Mouse (Mus musculus): ENCODE measurements at regions not wholly inside any gene's neighbourhood (a gene's known extent, or its start where the extent isn't known, plus 50 kb on each side); places are given as distances from the start of the nearest gene placed in this dataset.
A peak's percentile ranks its signal among the peaks of the same experiment; 100 is the strongest.
"Not testable (repeated sequence)": the region's sequence is repeated elsewhere in the genome, so short reads cannot be mapped to it uniquely, and the experiment has no call there.

DNA sequence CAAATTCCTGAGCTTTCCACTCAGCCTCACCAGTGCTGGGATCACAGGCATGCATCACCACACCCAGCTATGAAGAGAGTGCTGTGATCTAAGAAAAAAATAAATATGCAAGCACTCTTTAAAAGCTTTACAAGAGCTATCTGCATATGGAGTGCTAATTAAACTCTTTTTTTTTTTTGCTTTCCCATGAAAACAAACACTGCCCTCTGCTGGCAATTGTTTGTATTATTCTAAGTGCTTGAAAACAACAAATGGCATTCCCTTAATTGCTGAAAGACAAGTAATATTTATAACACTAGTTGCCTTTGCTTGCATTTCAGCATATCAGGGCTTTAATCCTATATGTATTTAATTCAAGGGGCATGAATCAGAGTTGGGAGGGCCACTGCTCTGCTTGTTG is 91.8 kb downstream of the 5730507C01Rik start:
- H3K27ac ChIP-seq (ENCODE audit: low read depth, low read length); H3K36me3 ChIP-seq (ENCODE audit: control insufficient read depth, insufficient read depth, low read length); H3K9me3 ChIP-seq (ENCODE audit: control insufficient read depth, low read length); ATAC-seq (replicated peaks; ENCODE audit: low FRiP score); H3K9ac ChIP-seq (ENCODE audit: low read depth, low read length); DNase-seq (ENCODE audit: low spot score); H3K27me3 ChIP-seq (replicated peaks; ENCODE audit: control insufficient read depth, insufficient read depth, low read length); H3K4me2 ChIP-seq; H3K4me3 ChIP-seq (ENCODE audit: low read depth, low read length); H3K4me1 ChIP-seq (replicated peaks; ENCODE audit: control insufficient read depth, insufficient read depth, low read length): not testable (repeated sequence)

DNA sequence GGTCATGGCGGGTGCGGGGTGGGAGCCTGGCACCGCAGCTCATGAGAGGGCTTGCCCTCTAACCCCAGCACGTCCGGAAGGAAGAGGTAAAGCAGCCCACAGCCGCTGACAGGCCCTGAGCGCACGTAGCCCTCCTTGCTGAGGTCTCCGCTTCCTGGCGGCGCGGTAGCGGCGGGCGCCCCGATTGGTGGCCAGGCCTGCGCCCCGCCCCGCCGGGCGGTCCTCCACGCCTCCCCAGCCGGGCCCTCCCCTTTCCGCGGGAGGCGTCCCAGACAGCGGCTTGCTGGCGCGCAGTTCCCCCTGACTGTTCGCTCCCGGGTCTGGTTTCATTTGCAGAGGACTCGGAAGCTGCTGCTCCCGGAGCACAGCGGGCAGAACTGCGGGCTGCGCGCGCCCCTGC is 95.5 kb downstream of the 5730507C01Rik start:
- Histone ChIP-seq H3K9ac (ENCODE audit: low read depth, low read length) (peak overlapping the region; percentile 66), H3K27me3 (replicated peaks; ENCODE audit: control insufficient read depth, insufficient read depth, low read length) (no peaks in the 10 kb centered on the region), H3K4me2 (peak overlapping the region; percentile 62), H3K27ac (ENCODE audit: low read depth, low read length) (peak overlapping the region; percentile 62; the same call in 1 of the 2 replicates), H3K4me1 (replicated peaks; ENCODE audit: control insufficient read depth, insufficient read depth, low read length) (no peaks in the 10 kb centered on the region), H3K4me3 (ENCODE audit: low read depth, low read length) (peak overlapping the region; percentile 65), H3K9me3 (ENCODE audit: control insufficient read depth, low read length) (no peaks in the 10 kb centered on the region), H3K36me3 (ENCODE audit: control insufficient read depth, insufficient read depth, low read length) (no peaks in the 10 kb centered on the region)
- DNase-seq (ENCODE audit: low spot score) (peak; percentile 85), ATAC-seq (replicated peaks; ENCODE audit: low FRiP score) (peak; percentile 94)
- WGBS, result 0% methylated on average over 25 of the region's 38 CpGs

GRCm38 (mm10) chr12:18610581-18610980 is 96.3 kb downstream of the 5730507C01Rik start:
- 2% methylated on average over 18 of the region's 24 CpGs for WGBS
- H3K9me3 ChIP-seq (ENCODE audit: control insufficient read depth, low read length); H3K27ac ChIP-seq (ENCODE audit: low read depth, low read length); H3K27me3 ChIP-seq (replicated peaks; ENCODE audit: control insufficient read depth, insufficient read depth, low read length); H3K36me3 ChIP-seq (ENCODE audit: control insufficient read depth, insufficient read depth, low read length); H3K4me1 ChIP-seq (replicated peaks; ENCODE audit: control insufficient read depth, insufficient read depth, low read length); ATAC-seq (replicated peaks; ENCODE audit: low FRiP score): not testable (repeated sequence)
- peak; percentile 36 for DNase-seq (ENCODE audit: low spot score)
- peak overlapping the region; percentile 66 for H3K9ac ChIP-seq (ENCODE audit: low read depth, low read length)
- peak overlapping the region; percentile 62 for H3K4me2 ChIP-seq
- peak overlapping the region; percentile 65 for H3K4me3 ChIP-seq (ENCODE audit: low read depth, low read length)

Data from liver, embryonic 11.5 days (tissue).